Mouse (Mus musculus) G1E (cell line): ENCODE data around the gene Mef2d.

ENCODE experiments used
- CTCF ChIP-seq: IDR thresholded peaks from 2 replicates; pipeline ENCODE4 v1.5.1; 2012; ENCODE audit warnings: low read depth, low read length, inconsistent platforms, mixed read lengths
- GATA1 ChIP-seq: IDR thresholded peaks from 2 replicates; pipeline ENCODE4 v1.6.1; 2012; ENCODE audit warnings: borderline replicate concordance, low read length, inconsistent platforms, mixed read lengths
- GATA2 ChIP-seq: IDR thresholded peaks from 2 replicates; pipeline ENCODE4 v1.6.1; 2012; ENCODE audit warnings: low read depth, low read length, inconsistent platforms, borderline replicate concordance
- POLR2AphosphoS5 ChIP-seq: IDR thresholded peaks from 2 replicates; pipeline ENCODE4 v1.6.1; 2012; ENCODE audit warnings: low read depth, low read length, inconsistent platforms; ENCODE audit not compliant: insufficient replicate concordance
- TAL1 ChIP-seq: conservative IDR thresholded peaks from 2 replicates; pipeline ENCODE4 v1.6.1; 2012; ENCODE audit warnings: low read depth, low read length, inconsistent platforms, mixed read lengths

DNA sequence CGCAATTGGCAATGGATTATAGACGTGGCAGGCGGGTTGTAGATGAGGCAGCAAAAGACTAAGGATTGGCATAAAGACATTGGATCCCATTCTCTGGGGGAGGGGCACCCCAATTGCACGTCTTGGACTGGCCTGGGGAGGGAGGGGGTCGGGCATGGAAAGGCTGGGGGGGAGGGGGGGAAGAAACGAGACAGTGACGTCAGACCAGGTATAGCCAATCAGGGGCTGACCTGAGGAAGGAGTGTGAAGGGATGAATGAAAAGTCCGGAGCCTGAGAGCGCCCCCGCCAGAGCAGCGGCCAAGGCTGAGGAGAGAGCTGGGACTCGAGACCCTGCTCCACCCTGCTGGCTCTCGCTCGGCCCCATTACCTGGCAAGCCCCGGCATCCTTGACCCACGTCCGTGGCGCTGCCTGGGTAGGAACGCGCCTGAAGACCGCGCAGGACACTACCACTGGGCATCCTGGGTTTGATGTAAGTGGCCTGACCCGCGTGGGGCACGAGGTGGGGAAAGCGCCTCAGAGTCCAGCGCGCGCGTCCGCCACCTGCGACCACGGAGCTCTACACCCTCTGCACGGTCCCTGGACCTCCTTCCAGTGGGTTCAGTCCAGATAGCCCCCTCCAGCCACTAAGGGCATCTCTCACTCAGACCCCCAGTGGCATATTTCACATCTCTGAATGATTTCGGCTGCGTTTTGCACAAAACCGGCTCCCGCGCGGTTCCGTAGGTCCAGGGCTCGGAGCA is 72.2 kb downstream of the Mef2d start:
- no peak for TF ChIP-seq TAL1
- TF ChIP-seq CTCF, result no peak
- TF ChIP-seq GATA1, result no peak
- TF ChIP-seq GATA2, result no peak
- TF ChIP-seq POLR2AphosphoS5, result no peak
